Mouse (Mus musculus) neutrophil, adult 5-6 weeks (primary cell): Measurements from ENCODE around the gene Nlrp9c. TPM values are rescaled to one million over a fixed set of nuclear protein-coding genes. Genes with fewer than 3 reads are reported as not detected.
"Not testable (repeated sequence)": the region's sequence is repeated elsewhere in the genome, so short reads cannot be mapped to it uniquely, and the experiment has no call there.

Experiments
- ATAC-seq: fragments of 151-379, 151-347 bp; 2 replicates; pipeline ENCODE4 v1.8.0; 2017; ENCODE audit warnings: mild to moderate bottlenecking, moderate TSS enrichment; ENCODE audit not compliant: insufficient number of reproducible peaks, poor library complexity, low FRiP score, severe bottlenecking; ENCODE audit errors: extremely low read depth
- total RNA-seq: library from RNA; stranded (forward); fragments of 200-1000 nt; gene quantifications from 2 replicates; pipeline ENCODE4 v1.2.3, GENCODE M21; 2017

The Nlrp9c gene
- total RNA-seq = not detected in 2 replicates

DNA sequence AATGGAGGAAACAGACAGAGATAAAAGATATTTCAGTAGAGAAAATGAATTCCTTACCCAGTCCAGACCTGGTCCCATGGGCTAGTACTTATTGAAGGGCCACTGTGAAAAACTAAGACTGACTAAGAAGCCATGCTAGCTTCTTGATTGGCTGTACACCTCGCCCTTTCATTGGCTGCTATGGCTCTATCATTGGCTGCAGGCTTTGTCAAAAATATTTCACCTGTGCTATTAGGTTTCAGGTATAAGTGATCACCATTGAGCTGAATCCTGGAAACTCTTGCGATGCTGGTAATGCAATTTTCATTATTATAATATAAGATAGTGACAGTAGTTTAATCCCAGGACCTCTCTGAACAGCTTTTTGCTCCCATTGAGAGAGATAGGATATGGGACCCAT is at the start of gene Nlrp9c:
TSS of gene Nlrp9c (minus strand) at position 101 of the 400 bp plus-strand sequence.
- not testable (repeated sequence) for ATAC-seq

- ATAC-seq = no peak
These were observed 31.3 kb upstream of the Nlrp9c start, which contains the start of gene Nlrp4a for GRCm38 (mm10) chr7:26434813-26435212. TSS of gene Nlrp4a (plus strand) at chr7:26435113.

DNA sequence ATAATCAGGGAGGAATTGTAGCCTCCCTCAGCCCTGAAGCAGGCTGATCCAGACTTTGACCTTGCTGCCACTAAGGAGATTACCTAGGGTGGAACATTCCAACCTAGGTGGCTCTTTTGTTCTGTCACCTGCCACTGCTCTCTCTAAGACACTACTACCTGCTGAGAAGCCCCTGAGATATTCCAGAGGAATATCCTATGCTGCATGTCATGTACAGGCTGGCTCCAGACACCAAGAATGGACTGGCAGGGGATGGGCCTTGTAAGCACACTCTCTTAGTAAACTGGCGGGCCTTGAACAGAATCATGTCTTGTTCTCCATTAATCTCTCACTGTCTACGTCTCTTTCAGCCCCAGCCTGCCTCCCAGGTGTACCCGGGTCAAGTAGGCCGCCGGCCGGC is 11.7 kb downstream of the Nlrp9c start:
- not testable (repeated sequence) for ATAC-seq

DNA sequence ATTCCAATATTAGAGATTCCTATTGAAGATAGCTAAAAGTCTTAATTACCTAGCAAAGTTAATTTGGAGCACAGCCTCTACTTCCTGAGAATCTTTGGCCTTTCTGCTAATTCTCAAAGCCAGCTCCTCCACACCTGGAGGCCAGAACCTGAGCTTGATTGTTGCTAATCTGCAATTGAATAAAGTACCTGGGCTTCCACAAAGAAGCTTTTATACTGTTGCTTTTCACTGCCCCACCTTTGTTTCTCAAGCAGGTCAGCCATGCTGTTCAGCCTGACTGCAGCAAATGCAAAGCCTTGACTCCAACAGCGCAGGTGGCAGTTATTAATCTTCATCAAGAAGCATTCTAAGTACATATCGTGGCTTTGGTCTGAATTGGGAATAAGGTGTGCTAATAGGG is 12.4 kb downstream of the Nlrp9c start:
- not testable (repeated sequence) for ATAC-seq

GRCm38 (mm10) chr7:26386691-26387090 is 16.8 kb downstream of the Nlrp9c start:
- not testable (repeated sequence) for ATAC-seq

- ATAC-seq = no peak
These were observed 22.7 kb downstream of the Nlrp9c start for GRCm38 (mm10) chr7:26380807-26381206.

DNA sequence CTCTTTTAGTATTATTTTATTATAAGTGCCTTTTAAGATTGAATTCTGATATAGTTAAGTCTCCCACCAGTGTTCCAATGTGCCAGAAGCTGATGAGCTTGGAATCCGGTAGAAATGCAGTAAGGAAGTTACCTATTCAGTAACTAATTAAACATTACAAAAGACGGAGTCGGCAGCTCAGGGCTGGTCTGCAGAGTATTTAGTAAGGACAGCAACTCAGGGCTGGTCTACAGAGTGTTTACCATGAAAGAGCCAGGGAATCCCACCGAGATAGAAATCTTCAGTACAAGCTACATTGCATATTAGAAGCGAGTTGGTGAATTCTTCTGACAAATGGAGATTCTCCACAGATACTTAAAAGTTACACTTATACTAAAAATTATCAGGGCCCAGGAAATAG is 30.3 kb downstream of the Nlrp9c start:
- ATAC-seq = not testable (repeated sequence)

- not testable (repeated sequence) for ATAC-seq
These were observed 46.8 kb downstream of the Nlrp9c start for GRCm38 (mm10) chr7:26356719-26357118.

GRCm38 (mm10) chr7:26352258-26352657 is 51.2 kb downstream of the Nlrp9c start:
- ATAC-seq = not testable (repeated sequence)

DNA sequence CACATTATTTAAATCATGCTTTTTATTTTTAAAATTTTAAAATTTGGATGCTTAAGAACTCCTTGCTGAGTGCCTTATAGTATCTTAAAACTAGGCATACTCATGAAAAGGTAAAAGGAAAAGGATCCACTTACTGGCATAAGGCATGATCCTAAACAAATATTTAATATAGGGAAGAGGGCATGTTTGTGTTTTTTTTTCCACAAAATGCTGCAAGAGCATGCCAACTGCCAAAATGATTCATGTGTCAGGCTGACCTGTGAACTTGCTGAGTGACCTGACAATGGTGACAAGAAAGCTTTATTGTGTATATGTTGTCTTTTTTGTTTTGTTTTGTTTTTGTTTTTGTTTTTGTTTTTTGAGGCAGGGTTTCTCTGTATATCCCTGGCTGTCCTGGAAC is 53.3 kb downstream of the Nlrp9c start:
- ATAC-seq = not testable (repeated sequence)

DNA sequence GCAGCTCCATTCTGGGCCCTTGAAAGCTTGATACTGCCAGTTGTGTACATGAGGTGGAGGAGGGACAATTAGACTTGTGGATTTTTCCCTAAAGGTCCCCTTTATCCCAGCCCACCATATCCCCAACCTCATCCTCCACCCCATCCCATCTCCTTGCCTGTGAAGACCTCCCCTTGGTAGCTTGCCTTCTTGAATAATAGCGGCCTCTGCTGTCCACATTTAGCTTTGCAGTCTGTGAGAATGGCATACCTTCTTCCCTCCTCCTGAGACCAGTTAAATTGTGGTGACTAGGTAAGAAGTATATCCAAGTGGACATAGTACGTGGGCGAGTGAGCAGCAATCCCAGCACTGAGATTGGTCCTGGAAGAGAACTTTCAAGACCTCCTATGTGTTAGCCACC is 83.1 kb downstream of the Nlrp9c start:
- ATAC-seq = not testable (repeated sequence)

DNA sequence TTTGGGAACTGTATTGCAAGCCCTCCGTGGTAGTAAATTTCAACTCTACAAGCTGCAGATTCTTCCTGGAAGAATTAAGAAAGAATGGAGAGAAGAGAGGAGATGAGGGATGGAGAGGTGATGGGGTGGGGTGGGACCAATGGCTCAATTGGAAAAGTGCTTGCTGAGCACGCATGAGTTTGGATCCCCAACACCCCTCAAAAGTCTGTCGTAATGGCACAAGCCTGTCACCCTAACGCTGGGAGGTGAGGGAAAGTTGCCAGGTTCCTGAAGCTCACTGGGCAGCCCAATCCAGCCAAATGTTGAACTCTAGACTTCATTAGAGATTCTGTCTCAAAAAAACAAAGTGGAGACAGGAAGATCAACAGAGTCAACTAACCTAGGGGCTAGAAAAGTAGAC is 87.7 kb downstream of the Nlrp9c start:
- ATAC-seq = not testable (repeated sequence)

DNA sequence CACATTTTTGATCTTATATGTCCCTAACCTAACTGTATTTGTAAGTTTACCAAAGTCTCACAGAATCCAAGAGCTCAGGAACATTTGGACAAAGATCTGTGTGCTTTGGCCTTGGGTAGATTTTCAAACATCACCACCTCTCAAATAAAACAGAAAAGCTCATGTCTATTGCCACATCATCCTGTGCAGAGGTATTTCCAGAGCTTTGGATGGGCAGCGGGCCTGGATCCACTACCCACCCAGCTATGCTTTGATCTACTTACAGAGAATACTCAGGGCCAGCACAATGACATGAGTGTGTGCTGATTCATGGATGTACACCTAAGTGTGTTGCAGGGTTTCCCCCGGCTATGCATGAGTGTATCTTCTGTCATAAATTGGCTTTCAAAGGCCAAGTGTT is 88.3 kb downstream of the Nlrp9c start:
- ATAC-seq = not testable (repeated sequence)

DNA sequence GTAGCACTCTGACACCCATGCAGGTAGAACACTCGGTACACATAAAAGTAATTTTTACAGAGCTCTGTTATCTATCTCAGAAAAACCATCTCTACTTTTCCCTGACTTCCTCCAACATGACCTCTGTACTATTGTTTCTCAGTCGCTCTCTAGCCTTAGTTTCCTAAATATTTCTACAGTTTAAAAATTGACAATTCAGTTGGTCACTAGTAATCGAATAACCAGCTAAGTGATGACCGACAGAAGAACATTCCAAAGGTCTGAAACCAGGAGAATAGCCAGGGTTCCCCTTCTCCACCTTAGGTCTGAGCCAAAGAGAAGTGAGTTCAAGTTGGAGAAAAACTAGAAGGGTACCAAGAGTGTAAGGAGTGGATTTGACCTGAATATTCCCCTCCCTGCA is 91.7 kb downstream of the Nlrp9c start:
- not testable (repeated sequence) for ATAC-seq

GRCm38 (mm10) chr7:26306926-26307325 is 96.6 kb downstream of the Nlrp9c start, which contains the start of gene Cyp2a4:
TSS of gene Cyp2a4 (plus strand) at chr7:26307169.
- not testable (repeated sequence) for ATAC-seq

- ATAC-seq = not testable (repeated sequence)
These were observed 99.9 kb downstream of the Nlrp9c start for GRCm38 (mm10) chr7:26303429-26304166.

Other genes with a start within 250 kb of the Nlrp9c start
- gene Cyp2b9, start 230.3 kb downstream of the Nlrp9c start, total RNA-seq = not detected in 2 replicates
- gene Vmn1r184, start 143.4 kb downstream of the Nlrp9c start, total RNA-seq = not detected in 2 replicates
- not detected in 2 replicates for gene Cyp2a4, start 96.5 kb downstream of the Nlrp9c start, total RNA-seq
- not detected in 2 replicates for gene Nlrp4a, start 31.4 kb upstream of the Nlrp9c start, total RNA-seq
- gene Nlrp9a, start 131.3 kb upstream of the Nlrp9c start, total RNA-seq = not detected in 2 replicates
- gene Vmn1r185, start 214.8 kb upstream of the Nlrp9c start, total RNA-seq = not detected in 2 replicates